Mouse (Mus musculus): Measurements from ENCODE around the gene Rims1. TPM values are rescaled to one million over a fixed set of nuclear protein-coding genes. Genes with fewer than 3 reads are reported as not detected.

Gene Rims1
- polyA plus RNA-seq, 1 experiment from 2014 or later = 2.0 TPM

- no peak overlapping the region for H3K9ac ChIP-seq (replicated peaks; ENCODE audit: low read length)
- H3K27ac ChIP-seq (replicated peaks; ENCODE audit: low read depth, low read length) = no peak overlapping the region
- ATAC-seq (replicated peaks; ENCODE audit: insufficient number of reproducible peaks, low FRiP score, low TSS enrichment, low read depth) (no peak), DNase-seq (ENCODE audit: low spot score) (no peak)
- no peaks in the 10 kb centered on the region for H3K27me3 ChIP-seq (ENCODE audit: control insufficient read depth, insufficient read depth, low read length)
- no peaks in the 10 kb centered on the region for H3K9me3 ChIP-seq (replicated peaks; ENCODE audit: control insufficient read depth, low read length)
- no peaks in the 10 kb centered on the region for H3K4me1 ChIP-seq (ENCODE audit: control insufficient read depth, insufficient read depth, low read length)
- WGBS = 82% methylated on average over 4 of the region's 4 CpGs
- H3K4me3 ChIP-seq (ENCODE audit: low read depth, low read length) = no peak overlapping the region
- H3K4me2 ChIP-seq (ENCODE audit: low read depth, low read length) = no peak overlapping the region
- H3K36me3 ChIP-seq (replicated peaks; ENCODE audit: control insufficient read depth, insufficient read depth, low read depth, low read length) = no peaks in the 10 kb centered on the region
Measured at GRCm38 (mm10) chr1:22615601-22616000, 190.2 kb downstream of the Rims1 start.

GRCm38 (mm10) chr1:22613609-22614008, 192.2 kb downstream of the Rims1 start:
- Histone ChIP-seq H3K27me3 (ENCODE audit: control insufficient read depth, insufficient read depth, low read length) (no peaks in the 10 kb centered on the region), H3K36me3 (replicated peaks; ENCODE audit: control insufficient read depth, insufficient read depth, low read depth, low read length) (no peaks in the 10 kb centered on the region), H3K9ac (replicated peaks; ENCODE audit: low read length) (no peak overlapping the region), H3K4me2 (ENCODE audit: low read depth, low read length) (no peak overlapping the region), H3K4me3 (ENCODE audit: low read depth, low read length) (no peak overlapping the region), H3K27ac (replicated peaks; ENCODE audit: low read depth, low read length) (no peak overlapping the region), H3K4me1 (ENCODE audit: control insufficient read depth, insufficient read depth, low read length) (no peaks in the 10 kb centered on the region), H3K9me3 (replicated peaks; ENCODE audit: control insufficient read depth, low read length) (no peaks in the 10 kb centered on the region)
- 82% methylated on average over 3 of the region's 3 CpGs for WGBS
- DNase-seq (ENCODE audit: low spot score) (no peak), ATAC-seq (replicated peaks; ENCODE audit: insufficient number of reproducible peaks, low FRiP score, low TSS enrichment, low read depth) (no peak)

- H3K4me2 ChIP-seq (ENCODE audit: low read depth, low read length) = no peak overlapping the region
- H3K27me3 ChIP-seq (ENCODE audit: control insufficient read depth, insufficient read depth, low read length) = no peaks in the 10 kb centered on the region
- WGBS = 72% methylated on average over 17 of the region's 18 CpGs
- H3K9me3 ChIP-seq (replicated peaks; ENCODE audit: control insufficient read depth, low read length) = no peaks in the 10 kb centered on the region
- H3K4me1 ChIP-seq (ENCODE audit: control insufficient read depth, insufficient read depth, low read length) = no peaks in the 10 kb centered on the region
- peak; percentile 33 for DNase-seq (ENCODE audit: low spot score)
- H3K4me3 ChIP-seq (ENCODE audit: low read depth, low read length) = no peak overlapping the region
- no peak for ATAC-seq (replicated peaks; ENCODE audit: insufficient number of reproducible peaks, low FRiP score, low TSS enrichment, low read depth)
- H3K9ac ChIP-seq (replicated peaks; ENCODE audit: low read length) = no peak overlapping the region
- H3K36me3 ChIP-seq (replicated peaks; ENCODE audit: control insufficient read depth, insufficient read depth, low read depth, low read length) = no peaks in the 10 kb centered on the region
- no peak overlapping the region for H3K27ac ChIP-seq (replicated peaks; ENCODE audit: low read depth, low read length)
Measured at GRCm38 (mm10) chr1:22604329-22605044, 201.3 kb downstream of the Rims1 start.

GRCm38 (mm10) chr1:22596197-22596596, 209.6 kb downstream of the Rims1 start:
- DNase-seq (ENCODE audit: low spot score) (no peak), ATAC-seq (replicated peaks; ENCODE audit: insufficient number of reproducible peaks, low FRiP score, low TSS enrichment, low read depth) (no peak)
- no peak overlapping the region for H3K9ac ChIP-seq (replicated peaks; ENCODE audit: low read length)
- no peaks in the 10 kb centered on the region for H3K36me3 ChIP-seq (replicated peaks; ENCODE audit: control insufficient read depth, insufficient read depth, low read depth, low read length)
- H3K4me3 ChIP-seq (ENCODE audit: low read depth, low read length) = no peak overlapping the region
- H3K27me3 ChIP-seq (ENCODE audit: control insufficient read depth, insufficient read depth, low read length) = no peaks in the 10 kb centered on the region
- no peaks in the 10 kb centered on the region for H3K4me1 ChIP-seq (ENCODE audit: control insufficient read depth, insufficient read depth, low read length)
- no peak overlapping the region for H3K4me2 ChIP-seq (ENCODE audit: low read depth, low read length)
- H3K9me3 ChIP-seq (replicated peaks; ENCODE audit: control insufficient read depth, low read length) = no peaks in the 10 kb centered on the region
- no peak overlapping the region for H3K27ac ChIP-seq (replicated peaks; ENCODE audit: low read depth, low read length)
- 82% methylated on average over 12 of the region's 12 CpGs for WGBS

GRCm38 (mm10) chr1:22594841-22595240, 211.0 kb downstream of the Rims1 start:
- H3K27ac ChIP-seq (replicated peaks; ENCODE audit: low read depth, low read length) = no peak overlapping the region
- H3K36me3 ChIP-seq (replicated peaks; ENCODE audit: control insufficient read depth, insufficient read depth, low read depth, low read length) = no peaks in the 10 kb centered on the region
- H3K4me1 ChIP-seq (ENCODE audit: control insufficient read depth, insufficient read depth, low read length) = no peaks in the 10 kb centered on the region
- no peaks in the 10 kb centered on the region for H3K9me3 ChIP-seq (replicated peaks; ENCODE audit: control insufficient read depth, low read length)
- H3K4me2 ChIP-seq (ENCODE audit: low read depth, low read length) = no peak overlapping the region
- no peak for ATAC-seq (replicated peaks; ENCODE audit: insufficient number of reproducible peaks, low FRiP score, low TSS enrichment, low read depth)
- DNase-seq (ENCODE audit: low spot score) = no peak
- no peak overlapping the region for H3K4me3 ChIP-seq (ENCODE audit: low read depth, low read length)
- no peaks in the 10 kb centered on the region for H3K27me3 ChIP-seq (ENCODE audit: control insufficient read depth, insufficient read depth, low read length)
- H3K9ac ChIP-seq (replicated peaks; ENCODE audit: low read length) = no peak overlapping the region

- Histone ChIP-seq H3K27ac (replicated peaks; ENCODE audit: low read depth, low read length) (no peak overlapping the region), H3K36me3 (replicated peaks; ENCODE audit: control insufficient read depth, insufficient read depth, low read depth, low read length) (no peaks in the 10 kb centered on the region), H3K9me3 (replicated peaks; ENCODE audit: control insufficient read depth, low read length) (no peaks in the 10 kb centered on the region), H3K9ac (replicated peaks; ENCODE audit: low read length) (no peak overlapping the region), H3K4me1 (ENCODE audit: control insufficient read depth, insufficient read depth, low read length) (no peaks in the 10 kb centered on the region), H3K4me2 (ENCODE audit: low read depth, low read length) (no peak overlapping the region), H3K4me3 (ENCODE audit: low read depth, low read length) (no peak overlapping the region), H3K27me3 (ENCODE audit: control insufficient read depth, insufficient read depth, low read length) (no peaks in the 10 kb centered on the region)
- WGBS = 75% methylated on average over 7 of the region's 7 CpGs
- DNase-seq (ENCODE audit: low spot score) = no peak
- ATAC-seq (replicated peaks; ENCODE audit: insufficient number of reproducible peaks, low FRiP score, low TSS enrichment, low read depth) = no peak
Measured at GRCm38 (mm10) chr1:22587859-22588383, 217.9 kb downstream of the Rims1 start.

GRCm38 (mm10) chr1:22585560-22585959, 220.2 kb downstream of the Rims1 start:
- ATAC-seq (replicated peaks; ENCODE audit: insufficient number of reproducible peaks, low FRiP score, low TSS enrichment, low read depth) = no peak
- no peak overlapping the region for H3K4me3 ChIP-seq (ENCODE audit: low read depth, low read length)
- no peaks in the 10 kb centered on the region for H3K36me3 ChIP-seq (replicated peaks; ENCODE audit: control insufficient read depth, insufficient read depth, low read depth, low read length)
- no peaks in the 10 kb centered on the region for H3K27me3 ChIP-seq (ENCODE audit: control insufficient read depth, insufficient read depth, low read length)
- H3K4me2 ChIP-seq (ENCODE audit: low read depth, low read length) = no peak overlapping the region
- no peaks in the 10 kb centered on the region for H3K9me3 ChIP-seq (replicated peaks; ENCODE audit: control insufficient read depth, low read length)
- no peak for DNase-seq (ENCODE audit: low spot score)
- no peak overlapping the region for H3K9ac ChIP-seq (replicated peaks; ENCODE audit: low read length)
- 84% methylated on average over 3 of the region's 3 CpGs for WGBS
- no peak overlapping the region for H3K27ac ChIP-seq (replicated peaks; ENCODE audit: low read depth, low read length)
- H3K4me1 ChIP-seq (ENCODE audit: control insufficient read depth, insufficient read depth, low read length) = no peaks in the 10 kb centered on the region

- 88% methylated on average over 3 of the region's 3 CpGs for WGBS
Measured at GRCm38 (mm10) chr1:22579470-22579869, 226.3 kb downstream of the Rims1 start.

More at GRCm38 (mm10) chr1:22579470-22579869, 226.3 kb downstream of the Rims1 start:
- H3K4me2 ChIP-seq (ENCODE audit: low read depth, low read length) = no peak overlapping the region
- H3K9ac ChIP-seq (replicated peaks; ENCODE audit: low read length) = no peak overlapping the region
- H3K36me3 ChIP-seq (replicated peaks; ENCODE audit: control insufficient read depth, insufficient read depth, low read depth, low read length) = no peaks in the 10 kb centered on the region
- H3K4me1 ChIP-seq (ENCODE audit: control insufficient read depth, insufficient read depth, low read length) = no peaks in the 10 kb centered on the region
- no peak overlapping the region for H3K4me3 ChIP-seq (ENCODE audit: low read depth, low read length)
- no peaks in the 10 kb centered on the region for H3K9me3 ChIP-seq (replicated peaks; ENCODE audit: control insufficient read depth, low read length)
- ATAC-seq (replicated peaks; ENCODE audit: insufficient number of reproducible peaks, low FRiP score, low TSS enrichment, low read depth) = no peak
- H3K27ac ChIP-seq (replicated peaks; ENCODE audit: low read depth, low read length) = no peak overlapping the region
- no peak for DNase-seq (ENCODE audit: low spot score)
- H3K27me3 ChIP-seq (ENCODE audit: control insufficient read depth, insufficient read depth, low read length) = no peaks in the 10 kb centered on the region

Measured in embryonic facial prominence, embryonic 11.5 days (tissue).